Mouse (Mus musculus) lung, postnatal 36 days (tissue): ENCODE measurements at regions not wholly inside any gene's neighbourhood (a gene's known extent, or its start where the extent isn't known, plus 50 kb on each side); places are given as distances from the start of the nearest gene placed in this dataset.
"Not testable (repeated sequence)": the region's sequence is repeated elsewhere in the genome, so short reads cannot be mapped to it uniquely, and the experiment has no call there.

Source experiments
- DNase-seq: peaks from one replicate; pipeline ENCODE4 v3.0.0; 2022; ENCODE audit warnings: mixed read lengths

GRCm38 (mm10) chr13:3341416-3341815 lies 196.4 kb upstream of the Gdi2 start:
- DNase-seq = no peak

GRCm38 (mm10) chr13:3343611-3344010 lies 194.3 kb upstream of the Gdi2 start:
- no peak for DNase-seq

GRCm38 (mm10) chr13:3354912-3355311 lies 183.0 kb upstream of the Gdi2 start:
- not testable (repeated sequence) for DNase-seq

GRCm38 (mm10) chr13:3358079-3358608 lies 179.7 kb upstream of the Gdi2 start:
- no peak for DNase-seq

GRCm38 (mm10) chr13:3358996-3359750 lies 178.7 kb upstream of the Gdi2 start:
- no peak for DNase-seq

GRCm38 (mm10) chr13:3359751-3360260 lies 178.1 kb upstream of the Gdi2 start:
- DNase-seq = peak; percentile 52

GRCm38 (mm10) chr13:3360503-3361490 lies 177.1 kb upstream of the Gdi2 start:
- peak; percentile 74 for DNase-seq

GRCm38 (mm10) chr13:3372701-3373100 lies 165.2 kb upstream of the Gdi2 start:
- no peak for DNase-seq

GRCm38 (mm10) chr13:3373522-3374220 lies 164.2 kb upstream of the Gdi2 start:
- not testable (repeated sequence) for DNase-seq

GRCm38 (mm10) chr13:3374796-3375195 lies 163.1 kb upstream of the Gdi2 start:
- DNase-seq = no peak

- not testable (repeated sequence) for DNase-seq
Observed at GRCm38 (mm10) chr13:3377801-3378200, 160.1 kb upstream of the Gdi2 start.

- not testable (repeated sequence) for DNase-seq
Observed at GRCm38 (mm10) chr13:3405783-3406182, 132.1 kb upstream of the Gdi2 start.

GRCm38 (mm10) chr13:3406236-3407017 lies 131.4 kb upstream of the Gdi2 start:
- peak; percentile 96 for DNase-seq

- DNase-seq = not testable (repeated sequence)
Observed at GRCm38 (mm10) chr13:3410281-3410680, 127.6 kb upstream of the Gdi2 start.

- DNase-seq = no peak
Observed at GRCm38 (mm10) chr13:3417026-3417425, 120.8 kb upstream of the Gdi2 start.

GRCm38 (mm10) chr13:3455374-3455773 lies 82.5 kb upstream of the Gdi2 start:
- not testable (repeated sequence) for DNase-seq

GRCm38 (mm10) chr13:3476884-3477283 lies 61.0 kb upstream of the Gdi2 start:
- DNase-seq = no peak

- peak; percentile 71 for DNase-seq
Observed at GRCm38 (mm10) chr13:3477997-3478728, 59.7 kb upstream of the Gdi2 start.
